28 mouse cellular contexts compared by ENCODE assay signal in genomic region chr6:32936794-32937193, GRCm38 (mm10).
DNase-seq lines count a peak whose midpoint lies in the region; ATAC-seq and TF ChIP-seq lines count a peak whose summit lies in the region.
"Had no signal": no experiment of that assay in that cellular context is flagged by ENCODE, and none has a peak within 500 bp of the region (broad histone marks: within the 10 kb centered on the region; RNA-seq: fewer than 3 reads in every experiment).

No protein-coding gene starts in this region.

- peak; percentile 44 for ATAC-seq in forebrain, embryonic 14.5 days
- ATAC-seq in forebrain, postnatal 0 days = no peak
- ATAC-seq in lung, embryonic 16.5 days (ENCODE audit: low read depth) = no peak
- ATAC-seq: hindbrain, embryonic 16.5 days; intestine, embryonic 15.5 days had no signal

- TF ChIP-seq CTCF in forebrain, postnatal 0 days (IDR thresholded peaks at IDR 0.05; ENCODE audit: low read depth) = no peak

- H3K9me3 ChIP-seq in forebrain, embryonic 14.5 days (replicated peaks; ENCODE audit: control insufficient read depth, low read length) = no peaks in the 10 kb centered on the region
- H3K9me3 ChIP-seq in forebrain, postnatal 0 days (ENCODE audit: low read length) = no peaks in the 10 kb centered on the region
- no peaks in the 10 kb centered on the region for H3K9me3 ChIP-seq in lung, embryonic 16.5 days (ENCODE audit: control insufficient read depth, low read length)
- H3K9me3 ChIP-seq: G1E; heart, embryonic 12.5 days; heart, embryonic 15.5 days; hindbrain, embryonic 10.5 days; hindbrain, embryonic 13.5 days; intestine, embryonic 15.5 days had no signal

- no peak overlapping the region for H3K4me2 ChIP-seq in forebrain, embryonic 14.5 days (ENCODE audit: low read length)
- no peak overlapping the region for H3K4me2 ChIP-seq in forebrain, postnatal 0 days (ENCODE audit: low read depth)
- no peak overlapping the region for H3K4me2 ChIP-seq in lung, embryonic 16.5 days (ENCODE audit: low read depth, low read length)
- H3K4me2 ChIP-seq: heart, embryonic 12.5 days; heart, embryonic 15.5 days; hindbrain, embryonic 13.5 days; intestine, embryonic 15.5 days had no signal

- no peaks in the 10 kb centered on the region for H3K27me3 ChIP-seq in forebrain, embryonic 14.5 days (replicated peaks; ENCODE audit: control insufficient read depth, insufficient read depth, low read length)
- H3K27me3 ChIP-seq in forebrain, postnatal 0 days (ENCODE audit: insufficient read depth, low read length) = no peaks in the 10 kb centered on the region
- H3K27me3 ChIP-seq in lung, embryonic 16.5 days (ENCODE audit: control insufficient read depth, insufficient read depth, low read depth, low read length) = no peaks in the 10 kb centered on the region
- H3K27me3 ChIP-seq: CH12.LX; heart, embryonic 12.5 days; heart, embryonic 15.5 days; hindbrain, embryonic 13.5 days; intestine, embryonic 15.5 days had no signal

- peaks cover 12% of the 10 kb centered on the region for H3K4me1 ChIP-seq in forebrain, embryonic 14.5 days (ENCODE audit: control insufficient read depth, insufficient read depth, low read length)
- 0 out of 2 replicates have a peak, but pooled peaks cover 3% of the 10 kb centered on the region for H3K4me1 ChIP-seq in forebrain, postnatal 0 days (ENCODE audit: insufficient read depth)
- H3K4me1 ChIP-seq in lung, embryonic 16.5 days (replicated peaks; ENCODE audit: control insufficient read depth, insufficient read depth, low read length) = peaks cover 6% of the 10 kb centered on the region
- H3K4me1 ChIP-seq: intestine, embryonic 15.5 days had no signal

- H3K27ac ChIP-seq in forebrain, embryonic 14.5 days (ENCODE audit: low read depth, low read length) = no peak overlapping the region
- H3K27ac ChIP-seq in forebrain, postnatal 0 days (ENCODE audit: low read depth, low read length) = no peak overlapping the region
- 0 out of 2 replicates have a peak overlapping the region, but pooled peaks have one; percentile 24 for H3K27ac ChIP-seq in lung, embryonic 16.5 days (ENCODE audit: low read length)
- H3K27ac ChIP-seq: heart, embryonic 15.5 days; hindbrain, embryonic 10.5 days; hindbrain, embryonic 13.5 days; intestine, embryonic 15.5 days had no signal

- H3K36me3 ChIP-seq in forebrain, embryonic 14.5 days (ENCODE audit: control insufficient read depth, insufficient read depth, low read length) = no peaks in the 10 kb centered on the region
- no peaks in the 10 kb centered on the region for H3K36me3 ChIP-seq in forebrain, postnatal 0 days (ENCODE audit: insufficient read depth)
- H3K36me3 ChIP-seq in lung, embryonic 16.5 days (ENCODE audit: control insufficient read depth, insufficient read depth, low read length) = no peaks in the 10 kb centered on the region
- H3K36me3 ChIP-seq: heart, embryonic 12.5 days; heart, embryonic 15.5 days; hindbrain, embryonic 10.5 days; hindbrain, embryonic 13.5 days; intestine, embryonic 15.5 days had no signal

- no peak for DNase-seq in forebrain, embryonic 14.5 days (ENCODE audit: low spot score)
- no peak for DNase-seq in forebrain, postnatal 0 days
- DNase-seq in lung, postnatal 10 days = no peak
- DNase-seq in 3T3-L1 (ENCODE audit: low read depth, low spot score) = peak; percentile 50
- peak; percentile 41 for DNase-seq in NIH3T3 (ENCODE audit: low read depth)
- no peak for DNase-seq in gastrocnemius, adult 18-20 months (ENCODE audit: low spot score)
- no peak for DNase-seq in embryo, embryonic 9.5 days (ENCODE audit: extremely low spot score)
- DNase-seq: adrenal gland, adult 2 months; adrenal gland, postnatal 14 days; cerebellum, adult 11 months; cerebellum, adult 2 months; cerebellum, postnatal 10 days; cerebellum, postnatal 36 days; embryo, embryonic 11 days; gastrocnemius, postnatal 25 days; heart, adult 18-20 months; heart, postnatal 10 days; heart, postnatal 36 days; kidney, adult 11 months had no signal

- H3K4me3 ChIP-seq in forebrain, embryonic 14.5 days (ENCODE audit: low read depth, low read length) = no peak overlapping the region
- H3K4me3 ChIP-seq in forebrain, postnatal 0 days (ENCODE audit: low read depth, low read length) = no peak overlapping the region
- H3K4me3 ChIP-seq in lung, embryonic 16.5 days (ENCODE audit: low read length) = no peak overlapping the region
- H3K4me3 ChIP-seq: heart, embryonic 12.5 days; heart, embryonic 15.5 days; hindbrain, embryonic 10.5 days; hindbrain, embryonic 13.5 days; intestine, embryonic 15.5 days had no signal

- WGBS in forebrain, embryonic 14.5 days = 5% methylated on average over 3 of the region's 3 CpGs
- WGBS in forebrain, postnatal 0 days = 18% methylated on average over 3 of the region's 3 CpGs
- 49% methylated on average over 3 of the region's 3 CpGs for WGBS in lung, embryonic 16.5 days

- H3K9ac ChIP-seq in forebrain, embryonic 14.5 days (ENCODE audit: low read length) = no peak overlapping the region
- no peak overlapping the region for H3K9ac ChIP-seq in forebrain, postnatal 0 days
- no peak overlapping the region for H3K9ac ChIP-seq in lung, embryonic 16.5 days (ENCODE audit: low read length)
- H3K9ac ChIP-seq: heart, embryonic 12.5 days; heart, embryonic 15.5 days; hindbrain, embryonic 13.5 days; intestine, embryonic 15.5 days had no signal

Comparison
In these comparisons a context has a peak if more than half of its experiments do, and no peak if none do; other contexts are left out.
1. DNase-seq: peak in 3T3-L1 (single experiment) and NIH3T3 (single experiment); none in forebrain, embryonic 14.5 days (single experiment), forebrain, postnatal 0 days (single experiment), lung, postnatal 10 days (single experiment), gastrocnemius, adult 18-20 months (single experiment) and embryo, embryonic 9.5 days (single experiment).